Mouse (Mus musculus) megakaryocyte-erythroid progenitor cell, adult 5 weeks (primary cell): ENCODE data around the gene 4930513O06Rik. TPM values are rescaled to one million over a fixed set of nuclear protein-coding genes. Genes with fewer than 3 reads are reported as not detected.

Experiments used
- polyA plus RNA-seq: library from polyadenylated mRNA; stranded (reverse); fragments of >175 nt; gene quantifications from 2 replicates; pipeline ENCODE4 v1.2.3, GENCODE M21; 2012

The 4930513O06Rik gene
- polyA plus RNA-seq: not detected in 2 replicates

GRCm38 (mm10) chrX:139085943-139086342 lies at the start of gene 4930513O06Rik:
TSS of gene 4930513O06Rik (plus strand) at chrX:139086243.

GRCm38 (mm10) chrX:139085077-139085476 lies 966 bp upstream of the 4930513O06Rik start, which contains the start of gene Serpina7:
TSS of gene Serpina7 (minus strand) at chrX:139085236.

Other genes with a start within 250 kb of the 4930513O06Rik start
- not detected in 2 replicates for gene Nrk, start 171.8 kb upstream of the 4930513O06Rik start, polyA plus RNA-seq
- gene Serpina7, start 1.0 kb upstream of the 4930513O06Rik start, polyA plus RNA-seq: not detected in 2 replicates
- not detected in 2 replicates for gene 4933428M09Rik, start 93.0 kb downstream of the 4930513O06Rik start, polyA plus RNA-seq
- gene Mum1l1, start 123.8 kb downstream of the 4930513O06Rik start, polyA plus RNA-seq: 0.12 TPM in 1 of 2 replicates, not detected in the other
- 0.17 TPM in 1 of 2 replicates, not detected in the other for gene Trap1a, start 247.4 kb downstream of the 4930513O06Rik start, polyA plus RNA-seq